Mouse (Mus musculus) heart, adult 2 months (tissue): ENCODE measurements around the gene Tpr. TPM values are rescaled to one million over a fixed set of nuclear protein-coding genes. Genes with fewer than 3 reads are reported as not detected.

Experiments
- DNase-seq, 2 experiments: peaks; one replicate each; pipeline ENCODE4 v3.0.0; 2021
- H3K27ac ChIP-seq: fragments of 200-600 bp; 2 replicates; pipeline ENCODE4 v1.8.1; 2022
- H3K27me3 ChIP-seq: fragments of 200-500 bp; 2 replicates; pipeline ENCODE4 v1.6.1; 2012; ENCODE audit warnings: mild to moderate bottlenecking, low read length, inconsistent platforms, mixed read lengths; ENCODE audit not compliant: control insufficient read depth, insufficient read depth
- H3K36me3 ChIP-seq: fragments of 200-500 bp; 2 replicates; pipeline ENCODE4 v1.6.1; 2012; ENCODE audit warnings: low read length, inconsistent platforms; ENCODE audit not compliant: control insufficient read depth, insufficient read depth
- H3K4me1 ChIP-seq: fragments of 200-500 bp; 2 replicates; pipeline ENCODE4 v1.6.1; 2011; ENCODE audit warnings: low read length; ENCODE audit not compliant: control insufficient read depth, insufficient read depth
- H3K4me3 ChIP-seq: fragments of 200-600 bp; 2 replicates; pipeline ENCODE4 v1.8.1; 2022
- H3K79me2 ChIP-seq: fragments of 200-500 bp; replicated peaks from 2 replicates; pipeline ENCODE4 v1.6.1; 2012; ENCODE audit warnings: mild to moderate bottlenecking, inconsistent platforms, low read length, moderate library complexity, mixed read lengths; ENCODE audit not compliant: control insufficient read depth, insufficient read depth
- H3K9ac ChIP-seq: fragments of 200-500 bp; 2 replicates; pipeline ENCODE4 v1.6.1; 2012; ENCODE audit warnings: low read depth, mild to moderate bottlenecking, control low read depth, inconsistent platforms, low read length, mixed read lengths
- CTCF ChIP-seq: fragments of 200-600 bp; IDR thresholded peaks from 2 replicates; pipeline ENCODE4 v1.8.1; 2022; ENCODE audit warnings: antibody characterized with exemption, mild to moderate bottlenecking, moderate library complexity
- EP300 ChIP-seq: fragments of 200-500 bp; IDR thresholded peaks from 2 replicates; pipeline ENCODE4 v1.6.1; 2011; ENCODE audit warnings: low read depth, low read length, control low read depth; ENCODE audit not compliant: insufficient read depth
- POLR2A ChIP-seq: fragments of 200-500 bp; IDR thresholded peaks from 2 replicates; pipeline ENCODE4 v1.6.1; 2011; ENCODE audit warnings: mild to moderate bottlenecking, low read depth, low read length, control low read depth; ENCODE audit not compliant: insufficient read depth
- WGBS: fragments of 180-500 bp; shearing (Covaris S2); methylation state at CpG from one replicate; pipeline ENCODE4 v1.1.7; 2018; 5-methylcytosine and 5-hydroxymethylcytosine counted together
- intact Hi-C: fragments of 180-260 bp; cut with DNase I; formaldehyde crosslinking; loops from one replicate; pipeline ENCODE4 v1.15.1; 2025
- long read RNA-seq: library from polyadenylated mRNA; stranded (forward); transcript quantifications from one replicate; pipeline ENCODE4 v2.0.0, GENCODE M21; 2021
- polyA plus RNA-seq: library from polyadenylated mRNA; depleted of rRNA; stranded (reverse); fragments of >200 nt; gene quantifications from 2 replicates; pipeline ENCODE4 v1.2.3, GENCODE M21; 2012; rRNA removed
- total RNA-seq, 2 experiments: library from RNA; stranded (reverse); gene quantifications; 2 replicates each; pipeline ENCODE4 v1.2.3; 2021

Gene Tpr
- total RNA-seq (100 to 1,000 TPM; 109 to 125 TPM), polyA plus RNA-seq (58.1 and 89.0 TPM in 2 replicates)
- long read RNA-seq, full-length matches to known transcripts = 11 of 43 reads
- long read RNA-seq, partial matches to known transcripts = 30 of 43 reads
- long read RNA-seq, other reads (novel, unspliced or antisense) = 2 of 43 reads

GRCm38 (mm10) chr1:150392638-150393487, at the start of gene Tpr, which contains the start of gene Odr4:
Tpr (plus strand) TSS chr1:150392838.
Odr4 (minus strand) TSS chr1:150393080.
- peaks cover 5% of the 10 kb centered on the region for H3K36me3 ChIP-seq
- peak within 1 kb of the TSS; percentile 61 for H3K4me3 ChIP-seq
- intact Hi-C loops = loop anchor here (5.0 kb wide), 1 partner anchor 1034 kb away; the partner anchor contains the start of genes Swt1 and Trmt1l
- H3K9ac ChIP-seq = peak within 1 kb of the TSS; percentile 82
- peaks cover 3% of the 10 kb centered on the region for H3K79me2 ChIP-seq
- no peaks in the 10 kb centered on the region for H3K27me3 ChIP-seq
- H3K27ac ChIP-seq = peak within 1 kb of the TSS; percentile 99
- peak; percentile 97 to 99 for DNase-seq
- peak; percentile 81 for TF ChIP-seq POLR2A
- TF ChIP-seq CTCF = peak; percentile 91
- TF ChIP-seq EP300 = peak; percentile 66; the same call in 1 of the 2 replicates
- peaks cover 1% of the 10 kb centered on the region; the same call in 1 of the 2 replicates for H3K4me1 ChIP-seq
- WGBS = 0% methylated on average over 76 of the region's 76 CpGs

- Histone ChIP-seq H3K9ac (no peak overlapping the region), H3K27me3 (no peaks in the 10 kb centered on the region), H3K4me1 (no peaks in the 10 kb centered on the region), H3K4me3 (no peak overlapping the region), H3K27ac (no peak overlapping the region), H3K36me3 (no peaks in the 10 kb centered on the region), H3K79me2 (no peaks in the 10 kb centered on the region)
- WGBS = 86% methylated on average over 1 of the region's 1 CpGs
- intact Hi-C loops = no loop called here
- no peak for DNase-seq
- TF ChIP-seq EP300 (no peak), CTCF (no peak), POLR2A (no peak)
Measured at GRCm38 (mm10) chr1:150360864-150361263, 31.8 kb upstream of the Tpr start.

- no peak overlapping the region for H3K4me3 ChIP-seq
- intact Hi-C loops = loop anchor here (10.0 kb wide), 1 partner anchor 538 kb away; no protein-coding TSS in a partner anchor
- H3K27me3 ChIP-seq = no peaks in the 10 kb centered on the region
- H3K36me3 ChIP-seq = no peaks in the 10 kb centered on the region; the same call in 1 of the 2 replicates
- TF ChIP-seq POLR2A (no peak), CTCF (peak; percentile 73)
- H3K79me2 ChIP-seq = no peaks in the 10 kb centered on the region
- no peak for DNase-seq
- H3K27ac ChIP-seq = no peak overlapping the region
- H3K4me1 ChIP-seq = no peaks in the 10 kb centered on the region
- 56% methylated on average over 3 of the region's 3 CpGs for WGBS
- no peak overlapping the region for H3K9ac ChIP-seq
Measured at GRCm38 (mm10) chr1:150372895-150373294, 19.7 kb upstream of the Tpr start.

- Histone ChIP-seq H3K36me3 (no peaks in the 10 kb centered on the region; the same call in 1 of the 2 replicates), H3K9ac (no peak overlapping the region), H3K27ac (no peak overlapping the region), H3K27me3 (no peaks in the 10 kb centered on the region), H3K4me3 (no peak overlapping the region), H3K79me2 (no peaks in the 10 kb centered on the region), H3K4me1 (no peaks in the 10 kb centered on the region)
- 91% methylated on average over 2 of the region's 2 CpGs for WGBS
- intact Hi-C loops = loop anchor here (10.0 kb wide), 1 partner anchor 539 kb away; no protein-coding TSS in a partner anchor
- DNase-seq = no peak
- no peak for TF ChIP-seq EP300
- TF ChIP-seq CTCF = no peak
- TF ChIP-seq POLR2A = no peak
Measured at GRCm38 (mm10) chr1:150374247-150374646, 18.4 kb upstream of the Tpr start.

GRCm38 (mm10) chr1:150384138-150384537, 8.5 kb upstream of the Tpr start:
- TF ChIP-seq EP300 (no peak), CTCF (no peak), POLR2A (no peak)
- Histone ChIP-seq H3K9ac (no peak overlapping the region), H3K4me3 (no peak overlapping the region), H3K36me3 (no peaks in the 10 kb centered on the region; the same call in 1 of the 2 replicates), H3K4me1 (no peaks in the 10 kb centered on the region), H3K27ac (no peak overlapping the region), H3K79me2 (peaks cover 1% of the 10 kb centered on the region; the same call in 1 of the 2 replicates), H3K27me3 (no peaks in the 10 kb centered on the region)
- intact Hi-C loops = no loop called here
- WGBS = 97% methylated on average over 4 of the region's 4 CpGs
- DNase-seq = no peak
